Mouse (Mus musculus): ENCODE measurements at regions not wholly inside any gene's neighbourhood (a gene's known extent, or its start where the extent isn't known, plus 50 kb on each side); places are given as distances from the start of the nearest gene placed in this dataset.
"Not testable (repeated sequence)": the region's sequence is repeated elsewhere in the genome, so short reads cannot be mapped to it uniquely, and the experiment has no call there.

GRCm38 (mm10) chr19:27099921-27100320 lies 116.4 kb upstream of the Vldlr start:
- Histone ChIP-seq H3K4me1 (ENCODE audit: control insufficient read depth, insufficient read depth, low read length) (no peaks in the 10 kb centered on the region), H3K36me3 (ENCODE audit: control insufficient read depth, insufficient read depth, low read length, poor library complexity, severe bottlenecking) (no peaks in the 10 kb centered on the region), H3K27me3 (ENCODE audit: control insufficient read depth, insufficient read depth, low read length, poor library complexity, severe bottlenecking) (no peaks in the 10 kb centered on the region), H3K27ac (ENCODE audit: insufficient read depth, low read length) (no peak overlapping the region), H3K9ac (ENCODE audit: low read depth, poor library complexity, severe bottlenecking) (no peak overlapping the region), H3K4me3 (ENCODE audit: low read depth, low read length) (no peak overlapping the region), H3K9me3 (replicated peaks; ENCODE audit: control insufficient read depth, insufficient read depth, low read length, poor library complexity, severe bottlenecking) (no peaks in the 10 kb centered on the region)
- TF ChIP-seq EP300 (IDR thresholded peaks at IDR 0.05; ENCODE audit: insufficient read depth, low read depth, low read length) (no peak), CTCF (IDR thresholded peaks at IDR 0.05; ENCODE audit: low read depth, low read length) (no peak), POLR2A (IDR thresholded peaks at IDR 0.05; ENCODE audit: insufficient read depth, low read length) (no peak)

GRCm38 (mm10) chr19:27110437-27110836 lies 105.8 kb upstream of the Vldlr start:
- Histone ChIP-seq H3K4me1 (ENCODE audit: control insufficient read depth, insufficient read depth, low read length) (no peaks in the 10 kb centered on the region), H3K27me3 (ENCODE audit: control insufficient read depth, insufficient read depth, low read length, poor library complexity, severe bottlenecking) (no peaks in the 10 kb centered on the region), H3K27ac (ENCODE audit: insufficient read depth, low read length) (no peak overlapping the region), H3K36me3 (ENCODE audit: control insufficient read depth, insufficient read depth, low read length, poor library complexity, severe bottlenecking) (no peaks in the 10 kb centered on the region), H3K9ac (ENCODE audit: low read depth, poor library complexity, severe bottlenecking) (no peak overlapping the region), H3K4me3 (ENCODE audit: low read depth, low read length) (no peak overlapping the region), H3K9me3 (replicated peaks; ENCODE audit: control insufficient read depth, insufficient read depth, low read length, poor library complexity, severe bottlenecking) (no peaks in the 10 kb centered on the region)
- TF ChIP-seq CTCF (IDR thresholded peaks at IDR 0.05; ENCODE audit: low read depth, low read length) (no peak), POLR2A (IDR thresholded peaks at IDR 0.05; ENCODE audit: insufficient read depth, low read length) (no peak), EP300 (IDR thresholded peaks at IDR 0.05; ENCODE audit: insufficient read depth, low read depth, low read length) (no peak)

GRCm38 (mm10) chr19:27120876-27121275 lies 95.4 kb upstream of the Vldlr start:
- TF ChIP-seq POLR2A (IDR thresholded peaks at IDR 0.05; ENCODE audit: insufficient read depth, low read length): no peak
- no peaks in the 10 kb centered on the region for H3K9me3 ChIP-seq (replicated peaks; ENCODE audit: control insufficient read depth, insufficient read depth, low read length, poor library complexity, severe bottlenecking)

GRCm38 (mm10) chr19:27122348-27122747 lies 93.9 kb upstream of the Vldlr start:
- H3K9me3 ChIP-seq (replicated peaks; ENCODE audit: control insufficient read depth, insufficient read depth, low read length, poor library complexity, severe bottlenecking): no peaks in the 10 kb centered on the region
- no peak overlapping the region for H3K4me3 ChIP-seq (ENCODE audit: low read depth, low read length)
- TF ChIP-seq POLR2A (IDR thresholded peaks at IDR 0.05; ENCODE audit: insufficient read depth, low read length) (no peak), EP300 (IDR thresholded peaks at IDR 0.05; ENCODE audit: insufficient read depth, low read depth, low read length) (no peak), CTCF (IDR thresholded peaks at IDR 0.05; ENCODE audit: low read depth, low read length) (no peak)
- H3K36me3 ChIP-seq (ENCODE audit: control insufficient read depth, insufficient read depth, low read length, poor library complexity, severe bottlenecking): no peaks in the 10 kb centered on the region
- H3K27ac ChIP-seq (ENCODE audit: insufficient read depth, low read length): no peak overlapping the region
- H3K27me3 ChIP-seq (ENCODE audit: control insufficient read depth, insufficient read depth, low read length, poor library complexity, severe bottlenecking): no peaks in the 10 kb centered on the region
- no peak overlapping the region for H3K9ac ChIP-seq (ENCODE audit: low read depth, poor library complexity, severe bottlenecking)
- no peaks in the 10 kb centered on the region for H3K4me1 ChIP-seq (ENCODE audit: control insufficient read depth, insufficient read depth, low read length)

More at GRCm38 (mm10) chr19:27120876-27121275, 95.4 kb upstream of the Vldlr start:
- Histone ChIP-seq H3K27ac (ENCODE audit: insufficient read depth, low read length) (no peak overlapping the region), H3K36me3 (ENCODE audit: control insufficient read depth, insufficient read depth, low read length, poor library complexity, severe bottlenecking) (no peaks in the 10 kb centered on the region), H3K4me3 (ENCODE audit: low read depth, low read length) (no peak overlapping the region), H3K4me1 (ENCODE audit: control insufficient read depth, insufficient read depth, low read length) (no peaks in the 10 kb centered on the region), H3K9ac (ENCODE audit: low read depth, poor library complexity, severe bottlenecking) (no peak overlapping the region), H3K27me3 (ENCODE audit: control insufficient read depth, insufficient read depth, low read length, poor library complexity, severe bottlenecking) (no peaks in the 10 kb centered on the region)

GRCm38 (mm10) chr19:27123334-27123733 lies 93.0 kb upstream of the Vldlr start:
- H3K36me3 ChIP-seq (ENCODE audit: control insufficient read depth, insufficient read depth, low read length, poor library complexity, severe bottlenecking): no peaks in the 10 kb centered on the region
- H3K27ac ChIP-seq (ENCODE audit: insufficient read depth, low read length): no peak overlapping the region
- no peaks in the 10 kb centered on the region for H3K27me3 ChIP-seq (ENCODE audit: control insufficient read depth, insufficient read depth, low read length, poor library complexity, severe bottlenecking)
- no peak overlapping the region for H3K9ac ChIP-seq (ENCODE audit: low read depth, poor library complexity, severe bottlenecking)
- no peaks in the 10 kb centered on the region for H3K9me3 ChIP-seq (replicated peaks; ENCODE audit: control insufficient read depth, insufficient read depth, low read length, poor library complexity, severe bottlenecking)
- TF ChIP-seq EP300 (IDR thresholded peaks at IDR 0.05; ENCODE audit: insufficient read depth, low read depth, low read length) (no peak), CTCF (IDR thresholded peaks at IDR 0.05; ENCODE audit: low read depth, low read length) (no peak), POLR2A (IDR thresholded peaks at IDR 0.05; ENCODE audit: insufficient read depth, low read length) (no peak)
- H3K4me3 ChIP-seq (ENCODE audit: low read depth, low read length): no peak overlapping the region
- H3K4me1 ChIP-seq (ENCODE audit: control insufficient read depth, insufficient read depth, low read length): no peaks in the 10 kb centered on the region

GRCm38 (mm10) chr19:27123806-27124469 lies 92.3 kb upstream of the Vldlr start:
- no peak overlapping the region for H3K9ac ChIP-seq (ENCODE audit: low read depth, poor library complexity, severe bottlenecking)
- H3K36me3 ChIP-seq (ENCODE audit: control insufficient read depth, insufficient read depth, low read length, poor library complexity, severe bottlenecking): no peaks in the 10 kb centered on the region
- no peak overlapping the region for H3K27ac ChIP-seq (ENCODE audit: insufficient read depth, low read length)
- no peak overlapping the region for H3K4me3 ChIP-seq (ENCODE audit: low read depth, low read length)
- TF ChIP-seq EP300 (IDR thresholded peaks at IDR 0.05; ENCODE audit: insufficient read depth, low read depth, low read length): no peak
- TF ChIP-seq CTCF (IDR thresholded peaks at IDR 0.05; ENCODE audit: low read depth, low read length): peak; percentile 68
- H3K27me3 ChIP-seq (ENCODE audit: control insufficient read depth, insufficient read depth, low read length, poor library complexity, severe bottlenecking): no peaks in the 10 kb centered on the region
- H3K4me1 ChIP-seq (ENCODE audit: control insufficient read depth, insufficient read depth, low read length): no peaks in the 10 kb centered on the region
- H3K9me3 ChIP-seq (replicated peaks; ENCODE audit: control insufficient read depth, insufficient read depth, low read length, poor library complexity, severe bottlenecking): no peaks in the 10 kb centered on the region

- not testable (repeated sequence) for H3K27me3 ChIP-seq (ENCODE audit: control insufficient read depth, insufficient read depth, low read length, poor library complexity, severe bottlenecking); H3K27ac ChIP-seq (ENCODE audit: insufficient read depth, low read length); H3K36me3 ChIP-seq (ENCODE audit: control insufficient read depth, insufficient read depth, low read length, poor library complexity, severe bottlenecking); H3K9ac ChIP-seq (ENCODE audit: low read depth, poor library complexity, severe bottlenecking); H3K4me3 ChIP-seq (ENCODE audit: low read depth, low read length); H3K4me1 ChIP-seq (ENCODE audit: control insufficient read depth, insufficient read depth, low read length); H3K9me3 ChIP-seq (replicated peaks; ENCODE audit: control insufficient read depth, insufficient read depth, low read length, poor library complexity, severe bottlenecking)
Measured at GRCm38 (mm10) chr19:27128501-27128900, 87.8 kb upstream of the Vldlr start.
